Mouse (Mus musculus): ENCODE data around the gene Tex2.

DNA sequence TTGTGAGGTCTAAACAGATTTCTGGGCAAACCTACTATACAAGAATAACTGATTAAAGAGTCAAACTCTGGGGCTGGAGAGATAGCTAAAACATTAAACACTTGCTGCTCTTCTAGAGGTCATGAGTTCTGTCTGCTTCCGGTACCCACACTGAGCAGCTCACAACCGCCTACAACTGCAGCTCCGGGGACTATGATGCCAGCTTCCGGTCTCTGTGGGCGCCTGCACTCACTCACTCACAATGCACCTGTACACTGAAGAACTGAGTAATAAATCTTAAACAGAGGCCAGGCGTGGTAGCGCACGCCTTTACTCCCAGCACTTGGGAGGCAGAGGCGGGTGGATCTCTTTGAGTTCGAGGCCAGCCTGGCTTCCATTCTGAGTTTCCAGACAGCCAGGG lies 31.9 kb downstream of the Tex2 start:
- TF ChIP-seq ZC3H11A (IDR thresholded peaks at IDR 0.05; ENCODE audit: borderline replicate concordance, low read depth, low read length) (no peak), HCFC1 (IDR thresholded peaks at IDR 0.05; ENCODE audit: borderline replicate concordance, insufficient read depth, low read length) (no peak), CHD2 (IDR thresholded peaks at IDR 0.05; ENCODE audit: low read depth, low read length) (no peak), ZNF384 (IDR thresholded peaks at IDR 0.05; ENCODE audit: low read depth, low read length) (no peak), MAFK (IDR thresholded peaks at IDR 0.05; ENCODE audit: insufficient read depth, low read depth, low read length) (no peak)
